Mouse (Mus musculus) mature B cell (primary cell): Measurements from ENCODE around the gene Grhpr.
"Not testable (repeated sequence)": the region's sequence is repeated elsewhere in the genome, so short reads cannot be mapped to it uniquely, and the experiment has no call there.

ENCODE experiments used
- in situ Hi-C: fragments of 300-500 bp; cut with MboI; formaldehyde crosslinking; loops from 2 replicates; pipeline ENCODE4 v1.14.3; 2019

Gene Grhpr

DNA sequence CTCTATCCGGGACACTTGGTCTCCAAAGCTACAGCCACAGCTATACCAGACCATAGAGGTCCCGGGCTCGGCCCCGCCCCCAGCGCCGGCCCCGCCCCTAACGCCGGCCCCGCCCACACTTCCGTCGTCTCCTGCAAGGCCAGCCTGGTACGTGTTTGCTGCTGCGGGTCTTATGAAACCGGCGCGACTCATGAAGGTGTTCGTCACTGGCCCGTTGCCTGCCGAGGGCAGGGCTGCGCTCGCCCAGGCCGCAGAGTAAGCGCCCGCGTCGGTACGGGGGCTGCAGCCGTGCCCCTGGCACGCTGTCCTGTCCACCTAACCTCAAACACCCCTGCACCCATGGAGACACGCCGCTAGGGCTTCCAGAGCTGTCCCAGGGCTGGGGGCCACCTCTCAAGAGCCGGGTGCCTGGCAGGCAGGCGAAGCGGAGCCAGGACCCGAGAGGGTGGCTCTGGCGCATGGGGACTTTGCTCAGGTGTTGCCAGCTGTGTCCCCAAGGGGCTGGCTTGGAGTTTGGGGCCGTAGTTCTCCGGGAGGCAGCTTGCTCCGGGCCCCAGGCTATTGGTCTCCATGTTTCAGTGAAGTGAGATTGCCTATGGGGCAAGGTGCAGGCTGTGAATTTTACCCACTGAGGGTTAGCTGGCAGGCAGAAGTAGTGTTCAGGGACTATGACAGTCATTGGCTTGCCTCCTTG lies at the start of gene Grhpr:
Gene Grhpr, plus strand, starts transcription at position 116 of the 694 bp plus-strand sequence.
- in situ Hi-C loops, result no loop called here

DNA sequence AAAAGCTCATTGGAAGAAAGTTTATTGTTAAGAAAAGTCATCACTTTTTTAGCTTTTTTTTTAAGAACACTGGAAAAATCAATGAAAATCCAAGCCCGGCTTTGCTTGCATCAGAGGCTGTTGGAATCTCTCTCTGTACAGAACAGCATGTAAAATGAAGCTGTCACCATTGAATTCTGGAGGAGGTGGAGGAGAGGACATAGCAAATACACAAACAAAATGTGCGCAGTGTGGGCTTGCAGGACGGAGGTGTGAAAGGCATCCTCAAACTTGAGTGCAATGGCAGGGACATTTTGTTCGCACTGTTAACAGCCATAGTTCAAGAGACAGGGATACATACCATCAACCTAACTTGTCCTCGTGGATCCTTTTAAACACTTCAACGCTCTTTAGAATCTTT lies 49.5 kb upstream of the Grhpr start:
- in situ Hi-C loops, result no loop called here

DNA sequence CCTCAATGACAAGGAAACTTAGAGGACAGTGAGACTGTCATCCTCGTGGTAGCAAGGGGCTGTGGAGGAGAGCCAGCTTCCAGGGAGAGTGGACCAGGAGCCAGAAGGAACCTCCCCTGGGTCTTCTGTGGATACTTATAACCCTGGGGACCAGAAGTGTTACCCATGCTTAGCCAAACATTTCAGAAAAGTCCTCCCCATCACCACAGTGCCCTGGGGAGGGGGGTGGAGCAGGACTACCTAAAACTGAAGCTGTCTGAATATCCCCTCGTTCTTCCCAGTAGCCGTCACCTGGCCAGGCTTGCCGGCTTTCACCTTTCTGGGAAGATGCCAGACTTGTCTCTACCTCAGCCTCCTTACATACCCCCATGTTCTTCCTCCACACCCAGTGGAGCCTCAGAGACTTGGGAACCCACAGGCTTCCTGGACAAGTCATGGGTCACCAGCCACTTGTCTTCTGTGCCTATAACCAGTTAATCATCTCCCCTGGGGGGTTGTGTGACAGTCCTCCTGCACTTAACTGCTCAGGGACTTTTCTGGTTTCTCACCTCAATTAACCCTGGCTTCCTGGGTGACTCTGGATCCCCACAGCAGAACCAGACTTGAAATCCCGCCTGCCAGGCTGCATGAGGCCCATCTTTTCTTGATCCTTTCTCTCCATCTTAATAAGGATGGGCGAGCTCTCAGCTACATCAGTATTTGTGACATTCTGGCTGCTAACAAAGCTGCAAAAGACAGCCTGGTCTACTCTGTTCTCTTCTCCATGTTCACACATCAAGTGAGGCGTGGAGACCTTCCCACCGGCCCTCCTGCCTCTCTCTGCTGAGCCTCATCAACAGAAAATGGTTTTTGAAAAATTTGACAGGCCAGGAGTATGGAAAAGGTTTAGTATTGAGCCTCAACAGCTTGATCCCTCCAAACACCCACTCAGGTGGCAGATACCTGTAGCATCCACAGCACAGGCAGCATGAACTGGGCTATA lies 42.5 kb upstream of the Grhpr start:
- in situ Hi-C loops, result no loop called here

DNA sequence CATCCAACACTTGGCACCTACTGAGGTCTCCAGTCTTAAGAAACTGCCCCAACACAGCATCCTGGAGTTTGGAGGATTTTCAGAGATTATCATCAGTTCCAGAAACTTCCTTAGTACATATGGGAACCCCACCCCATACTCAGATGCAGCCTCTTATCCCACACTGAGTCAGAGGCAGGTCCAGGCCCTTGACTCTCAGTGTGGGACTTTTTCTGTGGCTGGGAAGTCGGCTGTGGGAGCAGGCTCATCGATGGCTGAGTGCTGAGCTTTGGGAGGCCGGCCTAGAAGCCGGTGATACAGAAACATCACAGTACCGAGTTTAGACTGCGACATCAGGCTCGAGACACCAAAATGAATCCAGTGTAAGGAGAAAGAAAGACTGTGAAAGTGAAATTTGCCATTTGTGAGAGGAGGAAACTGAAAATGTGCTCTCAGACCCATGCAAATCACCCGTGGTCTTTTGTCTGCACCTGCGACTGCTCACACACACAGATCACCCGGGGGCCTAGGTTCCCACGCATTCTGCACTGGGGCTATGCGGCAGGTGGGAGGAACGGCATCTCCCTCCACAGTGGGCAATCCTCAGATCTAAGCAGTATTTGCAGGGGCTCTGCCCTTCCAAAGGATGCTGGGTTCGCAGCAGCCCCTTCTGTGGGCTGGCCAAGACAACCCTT lies 41.5 kb upstream of the Grhpr start:
- in situ Hi-C loops, result no loop called here

DNA sequence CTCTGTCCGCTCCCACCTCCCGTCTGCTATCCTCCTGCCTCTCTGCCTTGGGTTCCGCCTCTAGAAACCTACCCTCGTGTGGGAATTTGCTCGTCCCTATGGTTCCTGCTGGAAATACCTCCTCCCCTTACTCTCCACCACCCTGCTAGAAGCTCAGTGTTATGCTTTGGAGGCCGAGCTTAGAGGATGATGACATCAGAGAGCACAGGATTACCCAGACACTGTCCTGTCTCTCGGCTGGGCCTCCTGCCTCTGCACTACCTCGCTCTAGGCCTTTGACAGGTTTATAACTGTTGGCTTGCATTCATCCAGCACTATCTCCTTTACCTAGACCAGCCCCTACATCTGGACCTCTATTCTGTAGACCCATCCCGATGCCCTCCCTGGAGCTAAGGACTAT lies 40.9 kb upstream of the Grhpr start:
- in situ Hi-C loops, result no loop called here

DNA sequence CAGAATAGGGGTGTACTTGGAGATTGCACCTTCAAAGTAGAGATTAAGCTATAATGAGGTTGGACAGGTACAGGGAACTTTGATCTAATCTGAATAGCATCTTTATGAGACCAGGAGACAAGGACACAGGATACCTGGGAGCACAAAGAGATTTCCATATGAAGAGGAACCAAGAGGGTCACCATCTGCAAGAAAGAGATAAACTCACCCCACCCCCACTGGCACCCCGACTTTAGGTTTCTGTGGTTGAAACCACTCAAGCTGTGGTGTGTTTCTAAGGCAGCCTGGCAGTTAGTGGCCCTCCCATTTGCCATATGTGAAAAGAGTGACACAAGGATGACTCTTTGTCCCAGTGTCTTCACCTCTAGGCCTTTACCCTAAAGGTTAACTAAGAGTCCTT lies 39.0 kb upstream of the Grhpr start:
- in situ Hi-C loops, result no loop called here

DNA sequence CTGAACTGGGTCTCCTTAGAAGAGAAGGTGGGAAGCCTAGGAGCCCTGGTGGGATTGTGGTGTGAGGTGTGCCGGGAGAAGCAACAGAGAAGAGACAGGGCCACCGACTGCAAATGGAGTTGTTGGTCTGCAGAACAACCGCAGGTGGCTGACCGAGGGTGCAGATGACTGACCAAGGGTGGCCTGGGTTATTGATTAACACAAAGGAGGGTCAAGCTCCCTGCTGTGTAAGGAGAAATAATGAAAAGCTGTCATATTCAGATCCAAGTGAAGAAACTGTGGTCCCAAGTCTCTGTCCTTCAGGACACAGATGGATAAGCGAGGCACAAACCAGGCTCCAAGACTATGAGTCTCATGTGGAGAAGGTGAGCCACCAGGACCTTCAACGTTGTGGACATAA lies 37.7 kb upstream of the Grhpr start:
- in situ Hi-C loops, result no loop called here

DNA sequence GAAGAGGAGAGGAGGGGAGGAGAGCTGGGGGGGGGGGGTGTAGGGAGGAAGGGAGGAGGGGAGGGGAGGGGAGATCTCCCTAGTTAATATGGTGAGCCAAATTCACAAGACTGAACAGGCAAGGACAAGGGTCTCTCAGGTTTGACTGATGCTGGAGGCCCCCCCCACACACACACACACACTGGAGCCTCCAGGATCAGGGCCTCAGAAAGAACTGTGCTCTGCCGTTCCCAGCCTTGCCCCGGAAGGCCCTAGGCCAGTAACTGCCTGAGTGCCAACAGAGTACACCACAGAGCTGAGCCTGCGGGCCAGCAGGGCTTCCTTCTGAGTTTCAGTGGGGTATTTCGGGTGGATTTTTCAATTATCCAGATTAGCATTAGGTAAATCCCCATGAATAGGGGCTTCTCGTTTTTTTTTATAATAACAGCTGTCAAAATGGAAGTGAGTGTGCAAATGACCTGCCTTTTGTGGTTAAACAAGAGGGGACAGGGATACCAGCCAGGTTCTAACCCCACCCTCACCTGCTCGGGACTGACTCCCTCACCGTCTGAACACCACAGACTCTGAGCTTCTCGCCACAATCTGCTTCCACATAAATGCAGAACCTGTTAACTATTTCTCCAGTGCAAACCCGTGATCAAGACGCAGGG lies 36.6 kb upstream of the Grhpr start:
- in situ Hi-C loops, result no loop called here

DNA sequence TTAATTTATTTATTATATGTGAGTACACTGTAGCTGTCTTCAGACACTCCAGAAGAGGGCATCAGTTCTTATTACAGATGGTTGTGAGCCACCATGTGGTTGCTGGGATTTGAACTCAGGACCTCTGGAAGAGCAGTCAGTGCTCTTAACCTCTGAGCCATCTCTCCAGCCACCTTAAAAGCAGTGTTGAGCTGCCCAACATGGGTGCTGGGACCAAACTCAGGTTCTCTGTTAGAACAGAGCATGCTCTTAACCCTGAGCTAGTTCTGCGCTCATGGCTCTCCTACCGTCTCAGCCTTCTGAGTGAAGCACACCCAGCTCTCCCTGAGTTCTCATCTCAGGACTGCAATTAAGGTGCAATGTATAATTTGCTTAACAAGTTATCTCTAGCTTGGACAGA lies 35.1 kb upstream of the Grhpr start:
- in situ Hi-C loops, result not testable (repeated sequence)

DNA sequence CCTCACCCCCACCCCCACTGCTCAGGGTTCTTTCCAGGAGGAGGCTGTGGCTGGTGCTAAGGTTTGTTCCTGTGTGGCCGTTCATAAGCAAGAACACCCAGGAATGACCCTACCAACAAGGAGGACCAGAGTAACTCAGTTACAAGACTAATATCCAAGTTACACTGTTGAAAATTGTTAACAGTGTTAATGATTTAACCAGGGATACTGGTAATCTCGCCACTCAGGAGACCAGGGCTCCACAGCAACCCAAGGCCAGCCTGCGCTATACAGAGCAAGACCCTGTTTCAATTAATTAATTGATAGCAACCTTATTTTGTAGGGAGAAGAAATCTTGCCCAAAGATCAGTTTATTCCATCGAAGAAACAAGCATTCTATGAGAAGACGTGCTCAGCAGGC lies 33.7 kb upstream of the Grhpr start:
- in situ Hi-C loops, result no loop called here

DNA sequence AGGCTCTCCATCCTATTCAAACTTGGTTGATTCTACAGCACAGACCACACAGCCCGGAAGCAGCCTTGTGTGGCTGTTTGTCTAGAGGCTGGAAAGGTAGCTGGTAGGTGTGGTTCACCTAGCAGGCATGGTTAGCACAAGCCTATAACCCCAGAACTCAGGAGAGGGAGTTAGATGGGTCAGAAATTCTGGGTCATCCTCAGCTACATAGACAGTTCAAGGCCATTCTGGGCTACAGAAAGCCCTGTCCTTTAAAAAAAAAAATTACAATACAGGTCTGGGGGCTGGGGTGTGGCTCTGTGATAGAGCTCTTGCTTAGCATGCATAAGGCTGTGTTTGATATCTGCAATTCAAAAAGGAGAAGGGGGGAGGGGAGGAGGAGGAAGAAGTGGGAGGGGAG lies 32.9 kb upstream of the Grhpr start:
- in situ Hi-C loops, result no loop called here

DNA sequence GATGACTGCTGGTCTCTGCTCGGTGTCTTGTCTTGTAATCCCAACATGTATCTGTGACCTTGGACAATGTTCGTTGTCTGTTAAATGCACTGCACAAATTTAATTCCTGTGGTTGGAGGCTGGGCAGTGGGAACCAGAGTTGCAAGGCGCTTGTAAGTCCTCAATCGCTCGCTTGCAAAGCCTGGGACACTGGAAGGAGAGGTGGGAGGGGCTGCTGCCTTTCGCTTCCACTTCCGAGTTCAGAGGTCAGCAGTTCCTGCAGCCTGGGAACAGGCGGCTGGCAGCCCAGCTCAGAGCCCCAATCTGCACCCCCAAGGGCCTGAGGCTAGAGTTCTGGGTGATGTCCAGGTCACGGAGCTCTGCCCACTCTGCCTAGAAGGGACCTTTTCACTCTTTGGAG lies 28.2 kb upstream of the Grhpr start:
- in situ Hi-C loops, result no loop called here

DNA sequence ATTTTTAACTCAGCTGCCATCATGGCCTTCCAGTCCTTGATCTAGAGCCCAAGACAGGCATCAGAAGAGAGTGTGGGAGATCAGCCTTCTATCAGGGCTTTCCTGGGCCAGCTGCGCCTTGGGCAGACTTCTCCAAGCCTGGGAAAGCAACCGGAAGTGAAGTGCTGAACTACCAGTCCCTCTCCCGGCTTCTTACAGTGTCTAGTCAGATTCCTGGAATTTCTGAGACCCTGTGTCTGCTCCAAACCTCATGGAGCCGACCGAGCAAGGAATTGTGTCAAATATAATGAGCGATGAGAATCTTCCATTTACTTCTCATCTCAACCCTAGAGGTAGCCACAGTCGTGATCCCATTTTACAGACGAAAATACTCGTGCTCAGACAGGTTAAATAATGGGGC lies 22.4 kb upstream of the Grhpr start:
- in situ Hi-C loops, result no loop called here

DNA sequence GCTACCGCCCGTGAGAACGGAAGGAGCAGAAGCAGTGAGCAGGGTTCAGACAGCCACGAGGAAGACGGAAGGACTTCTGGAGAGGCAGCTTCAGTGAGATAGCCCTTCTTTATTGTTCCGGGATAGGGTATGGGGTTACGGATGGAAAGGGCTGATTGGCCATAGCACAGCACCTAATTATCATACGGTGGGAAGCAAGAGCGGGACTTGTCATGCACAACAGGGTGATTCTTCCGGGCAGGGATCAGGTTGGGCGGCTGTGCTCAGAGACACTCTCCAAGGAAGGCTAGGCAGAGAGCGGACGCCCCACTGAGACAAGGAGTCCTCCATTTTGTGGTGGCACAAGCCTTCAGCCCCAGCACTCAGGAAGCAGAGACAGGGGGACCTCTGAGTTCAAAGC lies 22.0 kb upstream of the Grhpr start:
- in situ Hi-C loops, result no loop called here

DNA sequence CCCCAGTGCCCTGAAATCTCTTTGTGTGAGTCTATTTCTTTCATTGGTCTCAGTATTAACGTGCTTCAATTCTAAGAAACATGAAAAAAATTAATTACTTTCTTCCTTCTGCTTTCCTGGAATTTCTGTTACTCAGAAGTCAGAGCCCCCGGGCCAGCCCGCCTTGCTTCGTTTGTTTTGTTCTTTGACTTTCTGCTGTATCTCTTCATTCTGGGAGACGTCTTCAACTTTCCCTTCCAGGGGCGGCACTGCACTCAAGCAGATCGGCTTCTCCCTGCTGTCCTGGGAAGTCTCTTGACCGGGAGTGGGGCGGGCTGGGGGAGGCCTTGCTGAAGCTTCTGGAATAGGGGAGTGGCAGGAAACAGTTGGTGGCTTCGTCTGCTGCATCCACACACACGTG lies 18.0 kb upstream of the Grhpr start:
- in situ Hi-C loops, result no loop called here

DNA sequence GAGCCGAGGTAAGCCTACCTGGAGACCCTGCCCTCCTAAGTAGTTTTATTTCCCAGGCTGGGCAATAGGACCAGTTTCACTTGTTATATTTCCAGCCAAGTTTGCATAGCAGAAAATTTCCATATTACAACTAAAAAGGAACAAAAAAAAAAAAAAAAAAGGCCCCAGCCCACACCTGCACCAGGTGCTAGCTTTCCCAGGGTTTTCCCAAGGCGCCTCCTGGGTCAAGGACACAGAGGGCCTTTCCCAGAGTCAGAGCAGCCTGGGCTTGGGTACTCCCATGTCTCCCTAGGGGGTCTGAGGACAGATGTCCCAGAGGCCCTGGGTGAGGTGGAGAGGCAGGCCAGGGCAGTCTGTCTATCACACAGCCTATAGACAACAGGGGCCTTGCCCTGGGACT lies 16.0 kb upstream of the Grhpr start:
- in situ Hi-C loops, result no loop called here

DNA sequence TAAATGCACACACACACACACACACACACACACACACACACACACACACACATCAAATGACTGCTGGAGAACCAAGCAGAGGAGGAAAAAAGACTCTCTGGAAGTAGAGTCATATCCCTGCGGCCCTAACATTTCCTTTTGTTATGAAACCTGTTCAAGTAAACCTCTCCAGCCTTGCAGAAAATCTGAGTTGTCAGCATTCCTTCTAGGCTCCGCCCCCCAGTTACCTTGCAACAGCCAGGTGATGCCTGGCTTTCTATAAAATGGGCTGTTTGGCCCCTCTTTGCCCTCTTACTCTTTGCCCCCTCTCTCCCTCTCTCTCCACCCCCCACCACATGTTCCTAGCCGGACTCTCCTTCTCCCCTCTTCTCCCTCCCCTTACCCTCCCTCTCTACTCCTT lies 15.5 kb upstream of the Grhpr start:
- in situ Hi-C loops, result no loop called here

DNA sequence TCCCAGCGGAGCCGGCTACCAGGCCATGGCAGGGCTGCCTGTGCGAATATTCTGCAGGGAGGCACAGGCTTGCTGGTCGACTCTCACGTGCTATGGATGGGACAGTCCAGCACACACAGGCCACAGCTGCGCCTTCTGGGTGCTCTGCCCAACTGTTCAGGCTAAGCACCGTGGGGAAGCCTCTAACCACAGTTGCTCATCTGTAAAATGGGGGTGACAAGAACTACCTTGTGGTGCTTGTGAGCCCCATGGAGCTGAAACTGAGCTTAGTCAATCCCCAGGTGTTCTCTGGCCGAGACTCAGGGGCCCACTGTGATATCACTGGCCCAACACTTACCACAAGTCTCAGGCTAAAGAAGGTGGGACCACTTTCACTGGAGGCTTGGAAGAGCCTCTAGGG lies 13.8 kb upstream of the Grhpr start:
- in situ Hi-C loops, result no loop called here

DNA sequence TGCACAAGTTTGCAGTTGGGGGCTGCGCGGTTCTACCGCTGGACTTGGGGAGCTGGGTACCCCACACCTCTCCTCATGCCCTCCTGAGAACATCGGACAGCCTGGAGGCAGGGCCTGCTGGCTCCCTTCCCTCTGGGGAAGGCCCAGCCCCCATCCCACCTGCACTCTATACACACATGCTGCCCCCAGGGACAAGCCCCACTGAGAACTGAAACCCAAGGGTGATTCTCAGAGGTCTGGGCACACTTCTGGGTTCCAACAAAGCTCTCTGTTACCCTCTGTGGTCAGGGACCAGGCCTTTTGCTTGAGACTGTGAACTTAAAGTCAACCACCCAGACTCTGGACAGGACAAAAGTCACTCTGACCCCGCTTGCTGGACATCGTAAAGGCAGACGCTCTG lies 11.1 kb upstream of the Grhpr start:
- in situ Hi-C loops, result no loop called here

DNA sequence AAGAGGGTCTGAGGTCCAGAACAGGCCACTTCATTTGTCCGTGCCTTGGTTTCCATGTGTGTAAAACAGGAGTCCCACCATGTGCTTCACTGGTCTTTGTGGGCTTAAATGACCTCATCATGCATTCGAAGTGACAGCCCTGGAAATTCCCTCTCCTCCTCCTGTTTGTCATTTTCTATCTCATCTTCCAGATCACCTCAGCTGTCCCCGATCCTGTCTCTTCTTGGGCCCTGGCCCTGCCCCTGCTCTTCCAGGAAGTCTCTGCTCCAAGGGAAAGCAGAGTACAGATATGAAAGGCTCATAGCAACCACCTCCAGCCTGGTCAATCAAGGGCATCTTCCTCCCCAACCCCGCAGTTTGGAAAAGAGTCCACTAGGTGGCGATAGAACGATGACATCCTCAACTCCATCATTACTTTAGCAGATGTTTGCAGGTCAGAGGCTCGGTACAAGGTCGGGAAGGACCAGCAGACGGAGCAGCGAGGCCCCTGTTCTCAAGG lies 10.5 kb upstream of the Grhpr start:
- in situ Hi-C loops, result no loop called here

DNA sequence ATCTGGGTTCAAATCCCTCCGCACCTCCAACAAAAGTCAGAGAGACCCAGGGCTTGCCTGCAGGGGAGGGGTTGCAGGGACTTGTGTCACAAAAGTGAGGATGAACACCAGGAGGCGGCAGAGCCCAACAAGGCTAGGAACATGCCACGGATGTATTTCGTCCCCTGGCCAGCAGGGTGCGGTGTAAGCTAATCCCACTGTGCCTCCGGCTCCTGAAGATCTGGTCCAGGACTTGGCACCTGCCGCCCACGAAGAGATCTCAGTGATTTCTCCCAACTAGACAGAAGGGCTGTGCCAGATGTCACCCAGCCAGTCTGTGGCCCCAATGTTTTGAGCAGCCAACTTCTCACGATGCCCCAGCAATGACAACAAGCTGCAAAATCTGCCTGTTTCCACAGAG lies 7.7 kb upstream of the Grhpr start:
- in situ Hi-C loops, result no loop called here

DNA sequence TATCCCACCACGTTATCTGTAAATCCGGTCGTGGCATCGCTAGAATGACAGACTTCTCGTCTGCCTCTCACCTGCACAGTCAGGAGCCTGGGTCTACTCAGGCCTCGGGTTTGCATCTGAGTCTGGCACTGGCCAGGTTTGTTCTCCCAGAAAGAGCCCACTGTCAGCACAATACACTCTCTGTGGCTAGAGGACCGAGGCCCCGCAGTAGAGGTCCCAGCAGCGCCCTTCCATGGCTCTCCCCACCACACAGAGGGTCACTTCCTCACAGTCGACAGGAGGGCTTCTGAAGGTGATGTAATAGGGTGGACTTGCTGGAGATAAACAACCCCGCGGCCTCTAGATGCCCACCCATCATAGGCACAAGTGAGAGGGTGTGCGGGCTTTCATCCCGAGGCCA lies 7.3 kb upstream of the Grhpr start:
- in situ Hi-C loops, result no loop called here
